Mouse (Mus musculus) heart, postnatal 4 days (tissue): ENCODE measurements around the gene Tshb. TPM values are rescaled to one million over a fixed set of nuclear protein-coding genes. Genes with fewer than 3 reads are reported as not detected.

Source experiments
- DNase-seq: peaks from one replicate; pipeline ENCODE4 v3.0.0; 2021
- total RNA-seq, 2 experiments: library from RNA; stranded (reverse); gene quantifications; 2 replicates each; pipeline ENCODE4 v1.2.3; 2021

Gene Tshb
- not detected for total RNA-seq

GRCm38 (mm10) chr3:102782618-102783017 is at the start of gene Tshb:
TSS of gene Tshb (minus strand) at chr3:102782718.
- no peak for DNase-seq

- peak; percentile 88 for DNase-seq
Observed at GRCm38 (mm10) chr3:102803937-102804336, 21.4 kb upstream of the Tshb start.

GRCm38 (mm10) chr3:102787369-102787768 is 4.9 kb upstream of the Tshb start:
- DNase-seq = no peak

GRCm38 (mm10) chr3:102773018-102773417 is 9.5 kb downstream of the Tshb start:
- no peak for DNase-seq

- no peak for DNase-seq
Observed at GRCm38 (mm10) chr3:102764850-102765249, 17.7 kb downstream of the Tshb start.

GRCm38 (mm10) chr3:102763713-102764400 is 18.7 kb downstream of the Tshb start:
- DNase-seq = peak; percentile 46

GRCm38 (mm10) chr3:102762388-102762787 is 20.1 kb downstream of the Tshb start:
- no peak for DNase-seq

GRCm38 (mm10) chr3:102760236-102760635 is 22.3 kb downstream of the Tshb start:
- no peak for DNase-seq

- no peak for DNase-seq
Observed at GRCm38 (mm10) chr3:102757019-102757418, 25.5 kb downstream of the Tshb start.

GRCm38 (mm10) chr3:102755801-102756200 is 26.7 kb downstream of the Tshb start:
- DNase-seq = peak; percentile 35

GRCm38 (mm10) chr3:102752457-102752856 is 30.1 kb downstream of the Tshb start:
- peak; percentile 23 for DNase-seq

GRCm38 (mm10) chr3:102752053-102752452 is 30.5 kb downstream of the Tshb start:
- DNase-seq = no peak

- no peak for DNase-seq
Observed at GRCm38 (mm10) chr3:102751536-102751935, 31.0 kb downstream of the Tshb start.

- DNase-seq = no peak
Observed at GRCm38 (mm10) chr3:102751136-102751535, 31.4 kb downstream of the Tshb start.

GRCm38 (mm10) chr3:102748686-102749085 is 33.8 kb downstream of the Tshb start:
- no peak for DNase-seq

- DNase-seq = no peak
Observed at GRCm38 (mm10) chr3:102748038-102748437, 34.5 kb downstream of the Tshb start.

- no peak for DNase-seq
Observed at GRCm38 (mm10) chr3:102746174-102746573, 36.3 kb downstream of the Tshb start.

GRCm38 (mm10) chr3:102744657-102745056 is 37.9 kb downstream of the Tshb start:
- peak; percentile 31 for DNase-seq

- DNase-seq = no peak
Observed at GRCm38 (mm10) chr3:102743781-102744471, 38.6 kb downstream of the Tshb start.

GRCm38 (mm10) chr3:102743202-102743601 is 39.3 kb downstream of the Tshb start:
- no peak for DNase-seq

GRCm38 (mm10) chr3:102742725-102743124 is 39.8 kb downstream of the Tshb start:
- DNase-seq = no peak

- no peak for DNase-seq
Observed at GRCm38 (mm10) chr3:102738926-102739325, 43.6 kb downstream of the Tshb start.

- no peak for DNase-seq
Observed at GRCm38 (mm10) chr3:102738161-102738901, 44.2 kb downstream of the Tshb start.
